Comparison of ENCODE assay signal across 11 mouse cellular contexts in genomic region chr2:167055386-167055785, GRCm38 (mm10). TPM values are rescaled to one million over a fixed set of nuclear protein-coding genes. Genes with fewer than 3 reads are reported as not detected.
DNase-seq lines count a peak whose midpoint lies in the region; ATAC-seq and TF ChIP-seq lines count a peak whose summit lies in the region.
"Had no signal": no experiment of that assay in that cellular context is flagged by ENCODE, and none has a peak within 500 bp of the region (broad histone marks: within the 10 kb centered on the region; RNA-seq: fewer than 3 reads in every experiment).

No protein-coding gene starts in this region.

- no peak for TF ChIP-seq CTCF in kidney, adult 2 months (conservative IDR thresholded peaks at IDR 0.05; ENCODE audit: insufficient read depth, insufficient read length, low read depth, low read length)
- no peak for TF ChIP-seq CTCF in gastrocnemius, adult 2 months (IDR thresholded peaks at IDR 0.05)
- no peak for TF ChIP-seq CTCF in lung, postnatal 0 days (IDR thresholded peaks at IDR 0.05)

- H3K36me3 ChIP-seq in kidney, adult 2 months (ENCODE audit: control insufficient read depth, insufficient read depth, low read length), result peaks cover 18% of the 10 kb centered on the region; the same call in 1 of the 2 replicates
- H3K36me3 ChIP-seq in kidney, embryonic 14.5 days (ENCODE audit: control insufficient read depth, insufficient read depth, low read length), result peaks cover 44% of the 10 kb centered on the region
- H3K36me3 ChIP-seq in lung, postnatal 0 days (ENCODE audit: insufficient read depth, low read length), result peaks cover 20% of the 10 kb centered on the region; the same call in 1 of the 2 replicates

- peak; percentile 78 for DNase-seq in kidney, adult 2 months
- peak; percentile 73 for DNase-seq in gastrocnemius, adult 2 months
- DNase-seq in heart, postnatal 10 days, result peak; percentile 81 to 83
- DNase-seq in lung, postnatal 0 days (ENCODE audit: low spot score), result peak; percentile 85
- DNase-seq in frontal cortex, postnatal 10 days (ENCODE audit: low spot score in 2 of 2), result no peak
- DNase-seq in Muller cell, postnatal 12 days (ENCODE audit: inconsistent ontology term), result no peak
- DNase-seq in frontal cortex, adult 2 months (ENCODE audit: extremely low spot score in 1 of 2, low spot score in 1 of 2), result no peak
- DNase-seq: thymus, postnatal 25 days had no signal

- TF ChIP-seq EP300 in lung, postnatal 0 days (IDR thresholded peaks at IDR 0.05), result peak; percentile 68

- no peaks in the 10 kb centered on the region for H3K9me3 ChIP-seq in kidney, embryonic 14.5 days (ENCODE audit: control insufficient read depth, low read length)
- H3K9me3 ChIP-seq in lung, postnatal 0 days (ENCODE audit: low read length), result no peaks in the 10 kb centered on the region

- no peak overlapping the region for H3K4me3 ChIP-seq in kidney, adult 2 months (ENCODE audit: insufficient read depth, low read depth, low read length)
- H3K4me3 ChIP-seq in kidney, embryonic 14.5 days (ENCODE audit: low read length), result no peak overlapping the region
- H3K4me3 ChIP-seq in gastrocnemius, adult 2 months, result peak overlapping the region; percentile 18
- H3K4me3 ChIP-seq in lung, postnatal 0 days (ENCODE audit: low read depth, low read length), result no peak overlapping the region
- H3K4me3 ChIP-seq: myocyte had no signal

- H3K9ac ChIP-seq in kidney, embryonic 14.5 days (ENCODE audit: low read depth, low read length), result no peak overlapping the region
- H3K9ac ChIP-seq in lung, postnatal 0 days (replicated peaks; ENCODE audit: low read depth), result no peak overlapping the region

- intact Hi-C loops in gastrocnemius, adult 2 months (cut with DNase I), result no loop called here
- intact Hi-C loops in heart, postnatal 10 days (cut with DNase I), result no loop called here

- peaks cover 23% of the 10 kb centered on the region; the same call in 1 of the 2 replicates for H3K4me1 ChIP-seq in kidney, adult 2 months (ENCODE audit: control insufficient read depth, insufficient read depth, low read length)
- H3K4me1 ChIP-seq in kidney, embryonic 14.5 days (ENCODE audit: control insufficient read depth, insufficient read depth, low read length), result peaks cover 4% of the 10 kb centered on the region
- H3K4me1 ChIP-seq in lung, postnatal 0 days (ENCODE audit: insufficient read depth, low read depth, low read length), result peaks cover 10% of the 10 kb centered on the region; the same call in 1 of the 2 replicates

- H3K4me2 ChIP-seq in kidney, embryonic 14.5 days (replicated peaks; ENCODE audit: low read depth, low read length), result no peak overlapping the region
- no peak overlapping the region for H3K4me2 ChIP-seq in lung, postnatal 0 days (replicated peaks; ENCODE audit: low read depth, low read length)

- TF ChIP-seq POLR2A in kidney, adult 2 months (IDR thresholded peaks at IDR 0.05; ENCODE audit: low read depth, low read length), result no peak

- no peak for ATAC-seq in kidney, embryonic 14.5 days (ENCODE audit: low FRiP score, low TSS enrichment)
- ATAC-seq in lung, postnatal 0 days, result peak; percentile 78
- ATAC-seq: forebrain, embryonic 14.5 days had no signal

- H3K27me3 ChIP-seq in kidney, adult 2 months (replicated peaks; ENCODE audit: control insufficient read depth, insufficient read depth, low read length), result no peaks in the 10 kb centered on the region
- H3K27me3 ChIP-seq in kidney, embryonic 14.5 days (ENCODE audit: control insufficient read depth, insufficient read depth, low read length), result no peaks in the 10 kb centered on the region
- H3K27me3 ChIP-seq in lung, postnatal 0 days (replicated peaks; ENCODE audit: insufficient read depth, low read length), result no peaks in the 10 kb centered on the region

- H3K27ac ChIP-seq in kidney, adult 2 months (ENCODE audit: insufficient read depth, low read depth, low read length), result no peak overlapping the region
- no peak overlapping the region for H3K27ac ChIP-seq in kidney, embryonic 14.5 days (ENCODE audit: low read depth, low read length)
- H3K27ac ChIP-seq in gastrocnemius, adult 2 months, result peak overlapping the region; percentile 24; the same call in 1 of the 2 replicates
- H3K27ac ChIP-seq in lung, postnatal 0 days (ENCODE audit: low read length), result peak overlapping the region; percentile 47; the same call in 1 of the 2 replicates

- WGBS in kidney, adult 2 months, result 26% methylated on average over 15 of the region's 15 CpGs
- WGBS in kidney, embryonic 14.5 days, result 89% methylated on average over 15 of the region's 15 CpGs
- WGBS in lung, postnatal 0 days, result 56% methylated on average over 15 of the region's 15 CpGs

RNA-seq across cellular contexts. Expression of gene Znfx1, which starts 7.4 kb away (rescaled TPM):
- polyA plus RNA-seq in kidney, adult 2 months (2012; rRNA removed), result 58.7 and 60.9 TPM in 2 replicates
- 4.3 and 10.5 TPM in 2 replicates for polyA plus RNA-seq in kidney, embryonic 14.5 days (2014; fragmentation: Nextera tagmentation; extraction: Ambion mirVana)
- total RNA-seq in gastrocnemius, adult 2 months (2021), result 10 to 100 TPM; 25.2 to 25.8 TPM
- total RNA-seq in heart, postnatal 10 days (2021), result 10 to 100 TPM; 29.0 to 31.3 TPM
- 9.8 and 9.9 TPM in 2 replicates for polyA plus RNA-seq in lung, postnatal 0 days (2015; fragmentation: Nextera tagmentation; extraction: Ambion mirVana)
- 30.0 and 31.2 TPM in 2 replicates for polyA plus RNA-seq in frontal cortex, adult 2 months (2012; rRNA removed)

RNA-seq across cellular contexts. Expression of gene Ddx27, which starts 40.4 kb away (rescaled TPM):
- 14.9 and 15.0 TPM in 2 replicates for polyA plus RNA-seq in kidney, adult 2 months (2012; rRNA removed)
- 43.5 and 55.8 TPM in 2 replicates for polyA plus RNA-seq in kidney, embryonic 14.5 days (2014; fragmentation: Nextera tagmentation; extraction: Ambion mirVana)
- 10 to 100 TPM in 1 of 2 experiments, 1 to 10 TPM in 1; 9.3 to 10.1 TPM for total RNA-seq in gastrocnemius, adult 2 months (2021)
- total RNA-seq in heart, postnatal 10 days (2021), result 10 to 100 TPM; 17.5 to 18.3 TPM
- 21.8 and 21.9 TPM in 2 replicates for polyA plus RNA-seq in lung, postnatal 0 days (2015; fragmentation: Nextera tagmentation; extraction: Ambion mirVana)
- polyA plus RNA-seq in frontal cortex, adult 2 months (2012; rRNA removed), result 36.7 and 42.6 TPM in 2 replicates

RNA-seq across cellular contexts. Expression of gene Stau1, which starts 59.3 kb away (rescaled TPM):
- polyA plus RNA-seq in kidney, adult 2 months (2012; rRNA removed), result 25.7 and 34.2 TPM in 2 replicates
- 43.2 and 81.7 TPM in 2 replicates for polyA plus RNA-seq in kidney, embryonic 14.5 days (2014; fragmentation: Nextera tagmentation; extraction: Ambion mirVana)
- 10 to 100 TPM; 35.3 to 37.0 TPM for total RNA-seq in gastrocnemius, adult 2 months (2021)
- total RNA-seq in heart, postnatal 10 days (2021), result 10 to 100 TPM; 54.2 TPM
- 48.3 and 55.0 TPM in 2 replicates for polyA plus RNA-seq in lung, postnatal 0 days (2015; fragmentation: Nextera tagmentation; extraction: Ambion mirVana)
- 54.9 and 57.5 TPM in 2 replicates for polyA plus RNA-seq in frontal cortex, adult 2 months (2012; rRNA removed)

Comparison
In these comparisons a context has a peak if more than half of its experiments do, and no peak if none do; other contexts are left out.
1. DNase-seq: peak in kidney, adult 2 months (single experiment), gastrocnemius, adult 2 months (single experiment), heart, postnatal 10 days (2 of 2) and lung, postnatal 0 days (single experiment); none in frontal cortex, postnatal 10 days (0 of 2), Muller cell, postnatal 12 days (single experiment) and frontal cortex, adult 2 months (0 of 2).
2. H3K27ac ChIP-seq: peak in gastrocnemius, adult 2 months (single experiment) and lung, postnatal 0 days (single experiment); none in kidney, adult 2 months (single experiment) and kidney, embryonic 14.5 days (single experiment).